Mouse (Mus musculus) ES-Bruce4 (cell line): ENCODE data around the gene Sugt1.

Experiments
- CTCF ChIP-seq: IDR thresholded peaks from one replicate; pipeline ENCODE4 v1.8.1; 2011; ENCODE audit warnings: low read depth, low read length
- POLR2A ChIP-seq: IDR thresholded peaks from one replicate; pipeline ENCODE4 v1.8.1; 2011; ENCODE audit warnings: low read length; ENCODE audit not compliant: insufficient read depth

DNA sequence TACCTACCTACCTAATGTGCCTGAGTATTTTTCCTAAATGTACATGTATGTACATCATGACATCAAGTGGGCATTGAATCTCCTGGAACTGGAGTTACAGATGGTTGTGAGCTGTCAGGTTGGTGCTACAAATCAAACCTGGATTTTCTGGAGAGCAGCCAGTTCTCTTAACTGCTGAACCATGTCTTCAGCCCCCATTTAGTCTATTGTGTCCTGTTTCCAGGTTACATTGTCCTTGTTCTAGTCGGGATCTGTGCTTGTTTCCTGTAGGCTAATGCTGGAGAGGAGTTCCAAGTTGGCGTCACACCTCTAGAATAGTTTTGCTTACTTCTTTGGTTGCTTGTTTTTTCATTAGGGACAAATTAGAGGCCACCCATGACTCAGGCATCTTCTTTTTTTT lies 18.4 kb downstream of the Sugt1 start:
- TF ChIP-seq POLR2A, result no peak
- TF ChIP-seq CTCF, result no peak
